Mouse (Mus musculus) hindbrain, embryonic 16.5 days (tissue): ENCODE results near the gene Gpx3. TPM values are rescaled to one million over a fixed set of nuclear protein-coding genes. Genes with fewer than 3 reads are reported as not detected.

ENCODE experiments used
- ATAC-seq: fragments of 200-750 bp; cut with Nextera tagmentation; 2 replicates; pipeline ENCODE4 v1.8.0; 2017; ENCODE audit warnings: moderate TSS enrichment, moderate library complexity
- H3K27ac ChIP-seq: fragments of 300-500 bp; sonication (generic); 2 replicates; pipeline ENCODE4 v1.5.1; 2014; ENCODE audit warnings: low read depth, mild to moderate bottlenecking, control low read depth, low read length, moderate library complexity
- H3K27me3 ChIP-seq: fragments of 300-500 bp; sonication (generic); replicated peaks from 2 replicates; pipeline ENCODE4 v1.6.1; 2014; ENCODE audit warnings: low read length; ENCODE audit not compliant: control insufficient read depth, insufficient read depth
- H3K36me3 ChIP-seq: fragments of 300-500 bp; sonication (generic); 2 replicates; pipeline ENCODE4 v1.6.1; 2014; ENCODE audit warnings: mild to moderate bottlenecking, low read length, moderate library complexity, mixed read lengths; ENCODE audit not compliant: control insufficient read depth, insufficient read depth
- H3K4me1 ChIP-seq: fragments of 300-500 bp; sonication (generic); 2 replicates; pipeline ENCODE4 v1.6.1; 2014; ENCODE audit warnings: low read depth, low read length; ENCODE audit not compliant: control insufficient read depth, insufficient read depth
- H3K4me2 ChIP-seq: fragments of 300-500 bp; sonication (generic); 2 replicates; pipeline ENCODE4 v1.6.1; 2014; ENCODE audit warnings: mild to moderate bottlenecking, low read length, control low read depth, moderate library complexity
- H3K4me3 ChIP-seq: fragments of 300-500 bp; sonication (generic); 2 replicates; pipeline ENCODE4 v1.5.1; 2014; ENCODE audit warnings: mild to moderate bottlenecking, low read length, control low read depth, moderate library complexity
- H3K9ac ChIP-seq: fragments of 300-500 bp; sonication (generic); 2 replicates; pipeline ENCODE4 v1.6.1; 2014; ENCODE audit warnings: low read depth, mild to moderate bottlenecking, control low read depth, low read length, moderate library complexity
- H3K9me3 ChIP-seq: fragments of 300-500 bp; sonication (generic); 2 replicates; pipeline ENCODE4 v1.6.1; 2014; ENCODE audit warnings: mild to moderate bottlenecking, low read length, moderate library complexity; ENCODE audit not compliant: control insufficient read depth
- WGBS: fragments of 180-500 bp; shearing (Covaris S2); extraction: QIAGEN DNeasy Blood & Tissue Kit; methylation state at CpG from one replicate; pipeline ENCODE4 v1.1.7; 2014; 5-methylcytosine and 5-hydroxymethylcytosine counted together
- polyA plus RNA-seq: library from polyadenylated mRNA; unstranded; fragments of >200 nt; fragmentation: Nextera tagmentation; extraction: Ambion mirVana; gene quantifications from 2 replicates; pipeline ENCODE4 v1.2.1, GENCODE M21; 2015

The Gpx3 gene
- polyA plus RNA-seq, 1 experiment from 2014 or later, result 78.5 TPM

- Histone ChIP-seq H3K9me3 (no peaks in the 10 kb centered on the region), H3K4me2 (no peak overlapping the region), H3K4me1 (no peaks in the 10 kb centered on the region), H3K4me3 (no peak overlapping the region), H3K9ac (no peak overlapping the region), H3K36me3 (no peaks in the 10 kb centered on the region), H3K27me3 (no peaks in the 10 kb centered on the region), H3K27ac (no peak overlapping the region)
- 84% methylated on average over 10 of the region's 10 CpGs for WGBS
- no peak for ATAC-seq
Observed at GRCm38 (mm10) chr11:54879922-54880321, 22.3 kb upstream of the Gpx3 start.

- ATAC-seq, result no peak
- H3K27ac ChIP-seq, result no peak overlapping the region
- no peaks in the 10 kb centered on the region for H3K36me3 ChIP-seq
- no peaks in the 10 kb centered on the region for H3K27me3 ChIP-seq
- no peak overlapping the region for H3K4me3 ChIP-seq
- 4% methylated on average over 2 of the region's 2 CpGs for WGBS
- no peaks in the 10 kb centered on the region for H3K9me3 ChIP-seq
- no peak overlapping the region for H3K4me2 ChIP-seq
- no peaks in the 10 kb centered on the region for H3K4me1 ChIP-seq
- H3K9ac ChIP-seq, result no peak overlapping the region
Observed at GRCm38 (mm10) chr11:54881051-54881474, 21.2 kb upstream of the Gpx3 start.

GRCm38 (mm10) chr11:54882671-54883070, 19.6 kb upstream of the Gpx3 start:
- Histone ChIP-seq H3K27ac (no peak overlapping the region), H3K27me3 (no peaks in the 10 kb centered on the region), H3K4me2 (no peak overlapping the region), H3K4me1 (no peaks in the 10 kb centered on the region), H3K4me3 (no peak overlapping the region), H3K36me3 (no peaks in the 10 kb centered on the region), H3K9ac (no peak overlapping the region), H3K9me3 (no peaks in the 10 kb centered on the region)
- ATAC-seq, result no peak
- WGBS, result 43% methylated on average over 8 of the region's 8 CpGs

- no peak for ATAC-seq
- no peak overlapping the region for H3K4me2 ChIP-seq
- 69% methylated on average over 5 of the region's 5 CpGs for WGBS
- H3K4me1 ChIP-seq, result no peaks in the 10 kb centered on the region
- H3K9ac ChIP-seq, result no peak overlapping the region
- H3K27ac ChIP-seq, result no peak overlapping the region
- H3K9me3 ChIP-seq, result no peaks in the 10 kb centered on the region
- H3K4me3 ChIP-seq, result no peak overlapping the region
- H3K27me3 ChIP-seq, result no peaks in the 10 kb centered on the region
- H3K36me3 ChIP-seq, result no peaks in the 10 kb centered on the region
Observed at GRCm38 (mm10) chr11:54884197-54884828, 17.9 kb upstream of the Gpx3 start.

- no peaks in the 10 kb centered on the region for H3K4me1 ChIP-seq
- H3K4me2 ChIP-seq, result no peak overlapping the region
- WGBS, result 22% methylated on average over 5 of the region's 5 CpGs
- no peak overlapping the region for H3K9ac ChIP-seq
- H3K4me3 ChIP-seq, result no peak overlapping the region
- no peak overlapping the region for H3K27ac ChIP-seq
- no peaks in the 10 kb centered on the region for H3K27me3 ChIP-seq
- H3K36me3 ChIP-seq, result no peaks in the 10 kb centered on the region
- no peaks in the 10 kb centered on the region for H3K9me3 ChIP-seq
- ATAC-seq, result no peak
Observed at GRCm38 (mm10) chr11:54884937-54885336, 17.3 kb upstream of the Gpx3 start.

GRCm38 (mm10) chr11:54885406-54885805, 16.8 kb upstream of the Gpx3 start:
- Histone ChIP-seq H3K27me3 (no peaks in the 10 kb centered on the region), H3K9me3 (no peaks in the 10 kb centered on the region), H3K4me1 (no peaks in the 10 kb centered on the region), H3K4me2 (no peak overlapping the region), H3K27ac (no peak overlapping the region), H3K9ac (no peak overlapping the region), H3K36me3 (no peaks in the 10 kb centered on the region), H3K4me3 (no peak overlapping the region)
- no peak for ATAC-seq
- 88% methylated on average over 2 of the region's 2 CpGs for WGBS

- H3K27me3 ChIP-seq, result no peaks in the 10 kb centered on the region
- no peak overlapping the region for H3K27ac ChIP-seq
- no peak for ATAC-seq
- H3K4me3 ChIP-seq, result no peak overlapping the region
- no peak overlapping the region for H3K9ac ChIP-seq
- H3K4me1 ChIP-seq, result no peaks in the 10 kb centered on the region
- no peaks in the 10 kb centered on the region for H3K36me3 ChIP-seq
- H3K9me3 ChIP-seq, result no peaks in the 10 kb centered on the region
- 88% methylated on average over 6 of the region's 6 CpGs for WGBS
- H3K4me2 ChIP-seq, result no peak overlapping the region
Observed at GRCm38 (mm10) chr11:54887927-54888326, 14.3 kb upstream of the Gpx3 start.

- no peak overlapping the region for H3K4me2 ChIP-seq
- no peak for ATAC-seq
- no peaks in the 10 kb centered on the region for H3K9me3 ChIP-seq
- no peak overlapping the region for H3K4me3 ChIP-seq
- no peak overlapping the region for H3K9ac ChIP-seq
- no peaks in the 10 kb centered on the region for H3K4me1 ChIP-seq
- no peaks in the 10 kb centered on the region for H3K27me3 ChIP-seq
- H3K27ac ChIP-seq, result no peak overlapping the region
- H3K36me3 ChIP-seq, result no peaks in the 10 kb centered on the region
- WGBS, result 84% methylated on average over 5 of the region's 5 CpGs
Observed at GRCm38 (mm10) chr11:54891341-54891740, 10.9 kb upstream of the Gpx3 start.

- no peaks in the 10 kb centered on the region for H3K27me3 ChIP-seq
- 57% methylated on average over 7 of the region's 7 CpGs for WGBS
- H3K36me3 ChIP-seq, result no peaks in the 10 kb centered on the region
- H3K4me2 ChIP-seq, result no peak overlapping the region
- no peaks in the 10 kb centered on the region for H3K4me1 ChIP-seq
- no peak overlapping the region for H3K9ac ChIP-seq
- ATAC-seq, result no peak
- no peak overlapping the region for H3K4me3 ChIP-seq
- no peaks in the 10 kb centered on the region for H3K9me3 ChIP-seq
- H3K27ac ChIP-seq, result no peak overlapping the region
Observed at GRCm38 (mm10) chr11:54892091-54892490, 10.2 kb upstream of the Gpx3 start.

GRCm38 (mm10) chr11:54894589-54894988, 7.7 kb upstream of the Gpx3 start:
- ATAC-seq, result no peak
- H3K4me2 ChIP-seq, result no peak overlapping the region
- H3K27ac ChIP-seq, result no peak overlapping the region
- 63% methylated on average over 9 of the region's 9 CpGs for WGBS
- no peaks in the 10 kb centered on the region for H3K4me1 ChIP-seq
- H3K9me3 ChIP-seq, result no peaks in the 10 kb centered on the region
- H3K36me3 ChIP-seq, result no peaks in the 10 kb centered on the region
- H3K9ac ChIP-seq, result no peak overlapping the region
- no peaks in the 10 kb centered on the region for H3K27me3 ChIP-seq
- H3K4me3 ChIP-seq, result no peak overlapping the region
